Mouse (Mus musculus): ENCODE measurements around the gene Chst10. TPM values are rescaled to one million over a fixed set of nuclear protein-coding genes. Genes with fewer than 3 reads are reported as not detected.

Gene Chst10
- total RNA-seq (2021), result under 1 TPM; 0.24 to 0.68 TPM
- long read RNA-seq, experiment 1, partial matches to known transcripts, result 0 of 2 reads
- long read RNA-seq, experiment 1, other reads (novel, unspliced or antisense), result 1 of 2 reads
- long read RNA-seq, experiment 2, partial matches to known transcripts, result 0 of 1 reads
- long read RNA-seq, experiment 2, other reads (novel, unspliced or antisense), result 1 of 1 reads

- intact Hi-C loops (cut with DNase I), result no loop called here
- peak; percentile 64 to 68 for DNase-seq
Measured at GRCm38 (mm10) chr1:38897431-38898248, at the start of gene Chst10. TSS of gene Chst10 (minus strand) at chr1:38898161.

- peak; percentile 36 to 39 for DNase-seq
- intact Hi-C loops (cut with DNase I), result no loop called here
Measured at GRCm38 (mm10) chr1:38939608-38940007, 41.6 kb upstream of the Chst10 start.

GRCm38 (mm10) chr1:38938849-38939248 lies 40.9 kb upstream of the Chst10 start, which contains the start of gene Nms:
TSS of gene Nms (plus strand) at chr1:38939149.
- DNase-seq, result no peak
- intact Hi-C loops (cut with DNase I), result no loop called here

GRCm38 (mm10) chr1:38936780-38937179 lies 38.8 kb upstream of the Chst10 start:
- DNase-seq, result peak in 1 of 2 experiments; percentile 10
- intact Hi-C loops (cut with DNase I), result no loop called here

GRCm38 (mm10) chr1:38934668-38935067 lies 36.7 kb upstream of the Chst10 start:
- intact Hi-C loops (cut with DNase I), result no loop called here

GRCm38 (mm10) chr1:38930767-38931166 lies 32.8 kb upstream of the Chst10 start:
- intact Hi-C loops (cut with DNase I), result no loop called here
- no peak for DNase-seq

More at GRCm38 (mm10) chr1:38934668-38935067, 36.7 kb upstream of the Chst10 start:
- peak in 1 of 2 experiments; percentile 9 for DNase-seq

DNA sequence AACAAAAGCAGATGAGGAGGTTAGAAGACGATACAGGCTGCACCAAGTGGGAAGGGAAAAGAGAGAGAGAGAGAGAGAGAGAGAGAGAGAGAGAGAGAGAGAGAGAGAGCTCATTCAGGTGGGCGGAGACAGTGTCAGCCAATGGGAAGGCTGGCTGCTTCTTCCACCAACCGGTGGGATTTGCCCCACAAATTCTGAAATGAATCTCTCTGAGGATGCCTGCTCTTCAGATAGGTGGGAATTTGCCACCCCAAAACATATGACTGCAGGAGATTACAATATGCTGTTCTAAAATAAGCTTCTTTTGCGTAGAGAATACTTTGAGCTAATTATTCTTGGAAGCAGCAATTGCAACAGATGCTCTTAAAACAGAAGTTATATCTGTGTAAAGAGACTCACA lies 31.5 kb upstream of the Chst10 start:
- DNase-seq, result no peak
- intact Hi-C loops (cut with DNase I), result no loop called here

GRCm38 (mm10) chr1:38928996-38929395 lies 31.0 kb upstream of the Chst10 start:
- intact Hi-C loops (cut with DNase I), result no loop called here

GRCm38 (mm10) chr1:38903985-38904384 lies 6.0 kb upstream of the Chst10 start:
- no peak for DNase-seq
- intact Hi-C loops (cut with DNase I), result no loop called here

More at GRCm38 (mm10) chr1:38928996-38929395, 31.0 kb upstream of the Chst10 start:
- no peak for DNase-seq

DNA sequence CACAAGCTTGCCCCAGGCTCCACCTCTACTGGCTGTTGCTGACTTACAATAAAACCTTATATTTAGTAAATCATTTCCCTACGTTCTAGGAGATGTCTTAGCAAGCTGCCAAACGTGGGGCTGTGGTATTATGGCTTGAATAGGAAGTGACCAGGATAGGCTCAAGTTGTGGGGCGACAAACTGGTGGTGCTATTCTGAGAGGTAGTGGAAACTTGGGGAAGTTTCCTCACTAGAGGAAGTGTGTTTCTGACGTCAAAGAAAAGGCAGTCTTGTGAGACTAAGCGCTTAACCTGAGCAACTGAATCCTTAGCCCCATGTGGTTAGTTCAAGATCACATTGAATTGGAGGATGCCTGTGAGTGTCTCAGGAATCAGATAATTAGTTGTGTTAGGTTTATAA lies 4.6 kb upstream of the Chst10 start:
- intact Hi-C loops (cut with DNase I), result no loop called here

DNA sequence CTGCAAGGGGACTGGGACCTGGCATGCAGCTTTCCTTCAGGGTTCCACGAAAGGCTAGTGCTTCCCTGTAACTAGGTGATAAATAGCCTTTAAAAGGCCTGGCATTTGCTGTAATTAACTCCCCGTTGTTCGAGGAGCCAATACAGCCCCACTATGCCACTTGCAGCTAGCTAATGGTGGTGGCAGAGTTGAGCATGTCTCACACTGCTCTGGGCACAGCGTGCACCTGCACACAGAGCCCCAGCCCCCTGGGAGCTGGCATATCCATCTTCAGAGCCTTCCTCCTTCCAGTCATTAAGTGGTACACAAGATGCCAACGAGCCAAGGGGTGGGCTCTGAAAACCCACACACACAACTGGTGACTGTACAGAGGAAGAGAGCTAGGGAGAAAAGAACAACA lies 4.9 kb downstream of the Chst10 start:
- no peak for DNase-seq
- intact Hi-C loops (cut with DNase I), result no loop called here

More for the DNA sequence above, 4.6 kb upstream of the Chst10 start:
- no peak for DNase-seq

- intact Hi-C loops (cut with DNase I), result no loop called here
- no peak for DNase-seq
Measured at GRCm38 (mm10) chr1:38891444-38891843, 6.5 kb downstream of the Chst10 start.

GRCm38 (mm10) chr1:38888803-38889202 lies 9.2 kb downstream of the Chst10 start:
- intact Hi-C loops (cut with DNase I), result no loop called here
- DNase-seq, result no peak

DNA sequence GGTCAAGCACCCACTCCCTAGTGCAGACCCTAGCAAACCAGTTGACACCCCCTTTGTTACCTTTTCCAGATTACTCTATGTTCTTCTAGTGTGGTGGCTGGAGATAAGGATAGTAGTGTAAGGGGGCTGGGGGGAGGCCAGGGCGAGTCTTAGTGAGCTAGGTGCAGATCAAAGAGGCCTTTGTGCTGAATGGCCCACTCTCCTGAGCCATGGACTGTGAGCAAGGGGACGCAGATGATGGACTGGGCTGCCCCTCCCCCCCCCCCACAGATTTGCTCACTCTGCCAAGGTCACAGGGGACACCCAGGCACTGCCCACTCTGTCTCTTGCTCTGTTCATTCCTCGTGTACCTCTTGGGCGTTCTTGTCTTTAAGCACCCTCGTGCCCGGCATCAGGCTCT lies 10.9 kb downstream of the Chst10 start:
- DNase-seq, result no peak
- intact Hi-C loops (cut with DNase I), result no loop called here

- intact Hi-C loops (cut with DNase I), result no loop called here
Measured at GRCm38 (mm10) chr1:38886602-38887001, 11.4 kb downstream of the Chst10 start.

DNA sequence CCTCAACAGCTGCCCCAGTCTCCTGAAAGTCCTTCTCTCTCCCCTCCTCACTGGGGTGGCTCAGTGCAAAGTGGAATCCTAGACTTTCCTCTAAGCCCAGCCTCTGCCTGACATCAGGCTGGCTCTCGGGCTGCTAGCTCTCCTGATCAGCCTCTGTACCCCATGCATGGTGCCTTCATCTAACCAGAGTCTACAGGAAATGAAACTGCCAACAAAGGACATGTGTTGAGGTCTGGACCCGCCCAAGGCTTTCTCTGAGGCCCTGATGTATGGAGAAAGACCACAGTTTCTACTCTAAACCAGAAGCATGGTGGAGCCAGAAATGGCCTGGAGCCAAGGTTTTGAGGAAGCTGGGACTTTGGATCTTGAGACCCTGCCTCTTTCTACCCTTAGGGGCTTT lies 12.0 kb downstream of the Chst10 start:
- DNase-seq, result no peak
- intact Hi-C loops (cut with DNase I), result no loop called here

More at GRCm38 (mm10) chr1:38886602-38887001, 11.4 kb downstream of the Chst10 start:
- DNase-seq, result no peak

- intact Hi-C loops (cut with DNase I), result no loop called here
- peak in 1 of 2 experiments; percentile 16 for DNase-seq
Measured at GRCm38 (mm10) chr1:38883766-38884165, 14.2 kb downstream of the Chst10 start.

DNA sequence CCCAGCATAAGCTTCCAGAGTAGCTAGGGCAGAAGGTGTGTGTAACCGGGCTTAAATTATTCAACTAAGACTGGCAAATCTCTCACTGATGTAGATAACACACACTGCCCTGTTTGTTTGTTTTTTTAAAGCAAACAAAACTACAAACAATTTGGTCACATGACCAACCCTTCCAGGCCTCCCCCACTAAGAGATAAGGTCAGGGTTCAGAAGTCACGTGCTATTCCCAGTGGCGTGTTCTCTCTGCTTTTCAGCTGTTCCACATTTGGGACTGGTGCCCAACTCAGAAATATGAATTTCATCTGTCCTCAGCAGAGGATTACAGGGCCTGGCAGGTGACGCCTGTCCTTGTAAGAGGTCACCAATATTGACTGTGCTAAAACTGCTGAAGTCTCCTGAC lies 15.2 kb downstream of the Chst10 start:
- intact Hi-C loops (cut with DNase I), result no loop called here
- no peak for DNase-seq

DNA sequence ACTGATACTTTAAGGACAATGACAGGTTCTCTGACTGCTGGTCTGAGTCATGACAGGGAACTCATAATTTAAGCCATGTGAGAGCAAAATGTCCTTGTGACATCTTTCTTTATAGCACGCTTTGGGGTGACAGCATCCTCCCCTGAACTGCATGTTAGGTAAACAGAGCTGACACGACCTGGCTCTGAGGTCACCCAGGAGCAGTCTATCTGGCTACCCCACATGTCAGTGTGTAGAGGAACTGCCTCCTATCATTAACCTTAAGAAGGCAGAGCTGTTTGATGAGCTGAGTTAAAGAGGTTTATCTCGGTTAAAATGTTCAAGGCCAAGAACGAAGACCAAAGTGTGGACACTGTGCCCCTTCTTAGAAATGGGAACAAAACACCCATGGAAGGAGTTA lies 16.6 kb downstream of the Chst10 start:
- intact Hi-C loops (cut with DNase I), result no loop called here
- DNase-seq, result no peak

DNA sequence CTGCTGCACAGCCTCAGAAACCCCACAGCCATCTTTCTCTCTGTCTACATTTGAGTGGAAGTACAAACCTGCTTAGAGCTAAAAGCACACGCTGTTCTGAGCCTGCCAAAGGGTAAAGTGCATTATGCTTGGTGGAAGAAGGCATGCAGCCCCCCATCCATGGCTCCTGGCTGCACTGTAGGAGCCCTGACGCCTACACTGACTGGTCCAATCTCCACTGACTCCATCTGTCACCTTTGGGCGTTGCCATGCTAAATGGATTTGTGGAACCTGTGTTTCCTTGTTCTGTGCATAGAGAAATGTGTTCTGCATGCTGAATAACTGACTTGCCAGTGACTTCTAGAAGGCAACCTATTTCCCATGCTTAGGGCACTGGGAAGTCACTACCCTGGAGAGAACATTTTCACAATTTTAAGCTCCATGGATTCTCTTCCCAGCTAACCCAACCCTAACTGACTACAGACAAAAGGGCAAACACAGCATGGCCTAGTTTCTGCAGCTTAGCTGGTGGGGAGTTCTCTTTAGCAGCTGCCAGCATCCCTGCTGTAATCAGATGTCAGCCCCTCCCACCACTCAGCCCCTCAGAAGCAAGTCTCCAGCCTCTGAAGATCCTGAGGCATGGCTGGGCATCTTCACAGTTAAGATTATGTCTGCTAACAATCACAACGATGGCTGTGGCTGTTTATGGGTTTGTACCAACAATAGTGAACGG lies 21.1 kb downstream of the Chst10 start:
- intact Hi-C loops (cut with DNase I), result no loop called here
- no peak for DNase-seq

DNA sequence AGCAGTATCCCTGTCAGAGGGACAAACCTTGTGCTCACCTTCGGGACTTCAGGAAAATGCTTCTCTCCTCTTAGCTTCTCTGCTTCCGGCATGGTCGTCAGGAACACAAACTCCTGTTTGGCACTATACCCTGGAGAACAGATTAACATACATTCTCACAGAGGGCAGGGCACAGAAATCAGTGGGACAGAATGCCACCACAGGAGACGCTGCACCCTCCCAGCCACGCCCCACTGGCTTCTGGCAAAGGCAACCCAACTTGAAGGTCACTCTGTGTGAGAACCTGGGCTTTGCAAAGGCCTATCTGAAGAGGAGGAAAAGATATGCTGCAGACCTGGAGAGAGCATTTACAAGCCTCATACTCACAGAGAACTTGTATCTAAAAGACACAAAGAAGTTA lies 24.1 kb downstream of the Chst10 start:
- intact Hi-C loops (cut with DNase I), result no loop called here
- DNase-seq, result no peak

Data from heart, postnatal 14 days (tissue).